Mouse (Mus musculus): ENCODE measurements around the gene Rfng. TPM values are rescaled to one million over a fixed set of nuclear protein-coding genes. Genes with fewer than 3 reads are reported as not detected.

Rfng gene
- polyA plus RNA-seq, 1 experiment = 3.1 TPM

DNA sequence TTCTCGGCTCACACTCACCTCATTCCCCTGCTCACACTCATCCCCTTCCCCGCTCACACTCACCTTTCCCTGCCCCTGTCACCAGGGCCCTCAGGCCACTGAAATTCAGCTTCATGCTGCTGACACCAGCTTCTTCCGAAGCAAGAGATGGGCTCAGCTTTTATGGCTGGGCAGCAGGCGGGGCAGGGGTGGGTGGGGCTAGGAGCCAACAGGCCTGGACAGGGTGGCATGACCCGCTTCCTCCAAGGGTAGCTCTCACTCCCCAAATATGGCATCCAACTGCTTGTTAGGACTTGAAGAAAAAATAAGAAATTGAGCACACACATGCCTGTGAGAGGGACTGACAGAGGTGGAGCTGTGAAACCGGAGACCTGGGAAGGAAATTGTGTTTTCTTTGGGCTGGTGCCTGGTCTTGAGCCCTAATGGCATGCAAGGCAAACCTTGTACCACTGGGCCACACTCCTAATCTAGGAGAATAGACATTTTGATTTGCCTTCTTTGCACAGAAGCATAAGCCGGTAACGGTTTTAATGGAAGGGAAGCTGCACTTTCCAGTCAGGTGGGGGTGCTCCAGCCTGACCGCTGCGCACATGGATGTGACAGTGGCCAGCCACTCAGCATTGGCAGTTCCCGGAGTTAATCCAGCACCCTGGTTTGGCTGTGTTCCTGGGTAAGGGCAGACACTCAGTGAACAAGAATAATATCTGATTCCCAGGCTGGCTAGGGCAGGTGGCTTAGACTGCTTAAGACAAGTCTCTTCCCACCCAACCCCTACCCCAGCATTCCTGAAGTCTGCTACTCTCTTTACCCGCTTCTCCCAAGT lies 51.9 kb downstream of the Rfng start, which contains the start of gene Cbr2:
TSS of gene Cbr2 (minus strand) at position 257 of the 823 bp plus-strand sequence.
- Histone ChIP-seq H3K4me1 (ENCODE audit: control insufficient read depth) (peaks cover 8% of the 10 kb centered on the region), H3K27me3 (ENCODE audit: control insufficient read depth) (peaks cover 22% of the 10 kb centered on the region), H3K4me3 (replicated peaks) (no peak within 1 kb of the TSS), H3K9me3 (ENCODE audit: control insufficient read depth, low read length) (peaks cover 3% of the 10 kb centered on the region), H3K36me3 (ENCODE audit: control insufficient read depth) (no peaks in the 10 kb centered on the region)
- TF ChIP-seq TAL1 (IDR thresholded peaks at IDR 0.05; ENCODE audit: low read length) (no peak), GATA1 (IDR thresholded peaks at IDR 0.05; ENCODE audit: low read length) (no peak)

DNA sequence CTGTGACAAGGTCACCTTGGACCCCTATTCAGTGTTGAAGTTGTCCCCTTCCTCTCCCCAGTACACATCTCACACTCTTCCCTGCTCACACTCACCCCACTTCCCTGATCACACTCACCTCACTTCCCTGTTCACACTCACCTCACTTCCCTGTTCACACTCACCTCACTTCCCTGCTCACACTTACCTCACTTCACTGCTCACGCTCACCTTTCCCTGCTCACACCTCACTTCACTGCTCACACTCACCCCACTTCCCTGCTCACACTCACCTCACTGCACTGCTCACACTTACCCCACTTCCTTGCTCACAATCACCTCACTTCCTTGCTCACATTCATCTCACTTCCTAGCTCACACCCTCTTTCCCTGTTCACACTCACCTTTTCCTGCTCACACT lies 52.6 kb downstream of the Rfng start:
- no peak for TF ChIP-seq TAL1 (IDR thresholded peaks at IDR 0.05; ENCODE audit: low read length)
- TF ChIP-seq GATA1 (IDR thresholded peaks at IDR 0.05; ENCODE audit: low read length) = no peak
- no peak overlapping the region for H3K4me3 ChIP-seq (replicated peaks)
- peaks cover 3% of the 10 kb centered on the region for H3K9me3 ChIP-seq (ENCODE audit: control insufficient read depth, low read length)
- H3K36me3 ChIP-seq (ENCODE audit: control insufficient read depth) = no peaks in the 10 kb centered on the region
- peaks cover 22% of the 10 kb centered on the region for H3K27me3 ChIP-seq (ENCODE audit: control insufficient read depth)
- peaks cover 14% of the 10 kb centered on the region for H3K4me1 ChIP-seq (ENCODE audit: control insufficient read depth)

Other genes starting within 250 kb of the Rfng start
- 4.1 and 5.7 TPM in 2 replicates for gene Mcrip1, start 234.5 kb downstream of the Rfng start, polyA plus RNA-seq (2012)
- gene Ppp1r27, start 233.1 kb downstream of the Rfng start, polyA plus RNA-seq (2012) = 0.05 TPM in 1 of 2 replicates, not detected in the other
- 23.2 and 24.6 TPM in 2 replicates for gene P4hb, start 211.0 kb downstream of the Rfng start, polyA plus RNA-seq (2012)
- gene Arhgdia, start 202.6 kb downstream of the Rfng start, polyA plus RNA-seq (2012) = 52.3 and 59.5 TPM in 2 replicates
- 56.7 and 59.1 TPM in 2 replicates for gene Alyref, start 185.8 kb downstream of the Rfng start, polyA plus RNA-seq (2012)
- gene Anapc11, start 185.8 kb downstream of the Rfng start, polyA plus RNA-seq (2012) = 12.9 and 19.1 TPM in 2 replicates
- gene Npb, start 175.7 kb downstream of the Rfng start, polyA plus RNA-seq (2012) = 0.46 TPM in 1 of 2 replicates, not detected in the other
- gene Pcyt2, start 166.3 kb downstream of the Rfng start, polyA plus RNA-seq (2012) = 9.6 and 12.2 TPM in 2 replicates
- 19.3 and 22.9 TPM in 2 replicates for gene Sirt7, start 159.0 kb downstream of the Rfng start, polyA plus RNA-seq (2012)
- 18.3 and 20.4 TPM in 2 replicates for gene Mafg, start 150.6 kb downstream of the Rfng start, polyA plus RNA-seq (2012)
- gene Pycr1, start 140.4 kb downstream of the Rfng start, polyA plus RNA-seq (2012) = 0.03 and 0.06 TPM in 2 replicates
- not detected in 2 replicates for gene Myadml2, start 136.0 kb downstream of the Rfng start, polyA plus RNA-seq (2012)
- gene Notum, start 123.0 kb downstream of the Rfng start, polyA plus RNA-seq (2012) = 0.02 TPM in 1 of 2 replicates, not detected in the other
- 50.9 and 60.7 TPM in 2 replicates for gene Aspscr1, start 111.2 kb downstream of the Rfng start, polyA plus RNA-seq (2012)
- 5.2 and 14.7 TPM in 2 replicates for gene Cenpx, start 70.5 kb downstream of the Rfng start, polyA plus RNA-seq (2012)
- 1.4 and 1.5 TPM in 2 replicates for gene Lrrc45, start 70.3 kb downstream of the Rfng start, polyA plus RNA-seq (2012)
- gene Rac3, start 62.7 kb downstream of the Rfng start, polyA plus RNA-seq (2012) = 0.08 and 0.41 TPM in 2 replicates
- 0.66 and 1.3 TPM in 2 replicates for gene Dcxr, start 56.9 kb downstream of the Rfng start, polyA plus RNA-seq (2012)
- not detected in 2 replicates for gene Cbr2, start 52.1 kb downstream of the Rfng start, polyA plus RNA-seq (2012)
- 20.5 and 21.4 TPM in 2 replicates for gene Hmga1b, start 21.4 kb downstream of the Rfng start, polyA plus RNA-seq (2012)
- gene Gps1, start 65 bp upstream of the Rfng start, polyA plus RNA-seq (2012) = 2.4 and 3.1 TPM in 2 replicates
- 14.2 and 21.1 TPM in 2 replicates for gene Dus1l, start 12.2 kb upstream of the Rfng start, polyA plus RNA-seq (2012)
- 4.6 and 5.0 TPM in 2 replicates for gene Fasn, start 40.3 kb upstream of the Rfng start, polyA plus RNA-seq (2012)
- gene Ccdc57, start 148.7 kb upstream of the Rfng start, polyA plus RNA-seq (2012) = 0.23 and 0.39 TPM in 2 replicates
- gene Slc16a3, start 164.3 kb upstream of the Rfng start, polyA plus RNA-seq (2012) = 7.3 and 8.2 TPM in 2 replicates
- 10.5 and 11.4 TPM in 2 replicates for gene Csnk1d, start 207.1 kb upstream of the Rfng start, polyA plus RNA-seq (2012)